Mouse (Mus musculus) neural tube, embryonic 15.5 days (tissue): ENCODE measurements around the gene Olfr750. TPM values are rescaled to one million over a fixed set of nuclear protein-coding genes. Genes with fewer than 3 reads are reported as not detected.

Source experiments
- ATAC-seq: fragments of 200-750 bp; cut with Nextera tagmentation; 2 replicates; pipeline ENCODE4 v1.8.0; 2017; ENCODE audit warnings: mild to moderate bottlenecking, moderate TSS enrichment, moderate library complexity; ENCODE audit not compliant: low FRiP score
- H3K27ac ChIP-seq: fragments of 300-500 bp; sonication (generic); replicated peaks from 2 replicates; pipeline ENCODE4 v1.5.1; 2015; ENCODE audit warnings: mild to moderate bottlenecking, inconsistent platforms
- H3K27me3 ChIP-seq: fragments of 300-500 bp; sonication (generic); replicated peaks from 2 replicates; pipeline ENCODE4 v1.6.1; 2015; ENCODE audit warnings: inconsistent platforms
- H3K36me3 ChIP-seq: fragments of 300-500 bp; sonication (generic); 2 replicates; pipeline ENCODE4 v1.6.1; 2015; ENCODE audit warnings: inconsistent platforms
- H3K4me1 ChIP-seq: fragments of 300-500 bp; sonication (generic); 2 replicates; pipeline ENCODE4 v1.6.1; 2015; ENCODE audit warnings: inconsistent platforms
- H3K4me2 ChIP-seq: fragments of 300-500 bp; sonication (generic); 2 replicates; pipeline ENCODE4 v1.6.1; 2015; ENCODE audit warnings: inconsistent platforms, mild to moderate bottlenecking, moderate library complexity
- H3K4me3 ChIP-seq: fragments of 300-500 bp; sonication (generic); replicated peaks from 2 replicates; pipeline ENCODE4 v1.5.1; 2015; ENCODE audit warnings: mild to moderate bottlenecking, inconsistent platforms
- H3K9ac ChIP-seq: fragments of 300-500 bp; sonication (generic); replicated peaks from 2 replicates; pipeline ENCODE4 v1.6.1; 2015; ENCODE audit warnings: mild to moderate bottlenecking, inconsistent platforms
- H3K9me3 ChIP-seq: fragments of 300-500 bp; sonication (generic); replicated peaks from 2 replicates; pipeline ENCODE4 v1.6.1; 2016; ENCODE audit warnings: inconsistent platforms
- WGBS: fragments of 180-500 bp; shearing (Covaris S2); methylation state at CpG from one replicate; pipeline ENCODE4 v1.1.7; 2015; ENCODE audit warnings: mixed read lengths; 5-methylcytosine and 5-hydroxymethylcytosine counted together
- polyA plus RNA-seq: library from polyadenylated mRNA; unstranded; fragments of >200 nt; fragmentation: Nextera tagmentation; extraction: Ambion mirVana; gene quantifications from 2 replicates; pipeline ENCODE4 v1.2.1, GENCODE M21; 2015

Gene Olfr750
- polyA plus RNA-seq, 1 experiment from 2014 or later = not detected

DNA sequence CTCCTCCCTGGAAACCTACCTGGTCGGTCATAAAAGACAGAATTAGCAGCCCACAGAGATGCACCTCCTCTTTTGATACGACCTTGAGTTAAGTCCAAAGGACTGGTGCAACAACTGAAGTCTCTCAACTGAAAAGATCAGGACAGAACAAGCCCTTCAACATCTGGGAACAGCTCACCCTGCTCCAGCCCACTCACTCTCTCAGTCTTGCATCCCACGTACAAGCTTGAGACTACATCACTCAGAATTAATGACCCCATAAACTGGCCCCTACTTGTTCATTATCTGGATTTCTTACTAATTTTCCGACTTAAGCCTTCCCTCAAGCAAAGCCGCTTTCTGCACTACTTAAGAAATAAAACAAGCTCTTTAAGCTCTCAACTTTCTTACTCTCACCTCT, 21.1 kb downstream of the Olfr750 start:
- WGBS = 57% methylated on average over 5 of the region's 5 CpGs
- no peak for ATAC-seq
- Histone ChIP-seq H3K9me3 (no peaks in the 10 kb centered on the region), H3K4me3 (no peak overlapping the region), H3K9ac (no peak overlapping the region), H3K27me3 (no peaks in the 10 kb centered on the region), H3K27ac (no peak overlapping the region), H3K4me1 (0 out of 2 replicates have a peak, but pooled peaks cover 3% of the 10 kb centered on the region), H3K4me2 (no peak overlapping the region), H3K36me3 (no peaks in the 10 kb centered on the region)

DNA sequence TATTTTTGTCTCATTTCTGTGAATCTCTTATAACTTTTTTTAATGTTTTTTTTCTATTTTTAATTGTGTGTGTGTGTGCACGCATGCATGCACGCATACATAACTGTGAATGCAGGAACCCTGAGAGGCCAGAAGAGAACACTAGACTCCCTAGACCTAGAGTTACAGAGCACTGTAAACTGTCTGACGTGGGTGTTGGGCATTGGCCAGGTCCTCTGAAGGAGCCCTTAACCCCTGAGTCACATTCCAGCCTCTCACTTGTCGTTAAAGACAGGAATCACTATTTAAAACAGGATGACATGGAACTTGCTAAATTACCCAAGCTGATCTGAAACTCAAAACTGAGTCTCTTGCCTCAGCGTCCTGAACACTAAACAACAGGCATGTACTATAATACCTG, 22.3 kb downstream of the Olfr750 start:
- 72% methylated on average over 5 of the region's 5 CpGs for WGBS
- H3K36me3 ChIP-seq = no peaks in the 10 kb centered on the region
- H3K4me2 ChIP-seq = no peak overlapping the region
- ATAC-seq = no peak
- H3K27me3 ChIP-seq = no peaks in the 10 kb centered on the region
- 0 out of 2 replicates have a peak, but pooled peaks cover 3% of the 10 kb centered on the region for H3K4me1 ChIP-seq
- H3K9me3 ChIP-seq = no peaks in the 10 kb centered on the region
- no peak overlapping the region for H3K4me3 ChIP-seq
- H3K9ac ChIP-seq = no peak overlapping the region
- no peak overlapping the region for H3K27ac ChIP-seq

DNA sequence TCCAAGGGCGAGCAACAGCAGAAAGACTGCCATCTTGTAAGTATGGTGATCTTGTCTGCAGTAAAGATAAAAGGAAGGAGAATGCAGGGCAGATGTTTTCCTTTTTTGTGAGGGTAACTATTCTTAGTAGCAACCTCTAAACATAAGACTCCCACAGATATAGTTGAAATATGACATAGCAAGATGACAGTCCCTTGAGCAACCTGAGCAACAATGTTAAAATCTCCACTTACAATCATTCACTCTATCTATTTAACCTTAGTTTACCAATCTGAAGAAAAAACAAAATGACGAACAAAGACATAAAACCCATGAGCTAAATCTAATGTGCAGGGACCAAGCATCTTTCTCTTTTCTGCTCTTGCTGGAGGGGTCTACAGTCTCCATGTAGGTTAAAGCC, 24.2 kb downstream of the Olfr750 start, which contains the start of gene Rnase11:
Gene Rnase11 (minus strand): TSS at position 101 of the 400 bp plus-strand sequence.
- H3K27me3 ChIP-seq = no peaks in the 10 kb centered on the region
- WGBS = 88% methylated on average over 2 of the region's 2 CpGs
- no peak for ATAC-seq
- 0 out of 2 replicates have a peak, but pooled peaks cover 3% of the 10 kb centered on the region for H3K4me1 ChIP-seq
- no peak within 1 kb of the TSS for H3K4me3 ChIP-seq
- H3K36me3 ChIP-seq = no peaks in the 10 kb centered on the region
- H3K9ac ChIP-seq = no peak within 1 kb of the TSS
- no peak within 1 kb of the TSS for H3K4me2 ChIP-seq
- no peaks in the 10 kb centered on the region for H3K9me3 ChIP-seq
- no peak within 1 kb of the TSS for H3K27ac ChIP-seq

DNA sequence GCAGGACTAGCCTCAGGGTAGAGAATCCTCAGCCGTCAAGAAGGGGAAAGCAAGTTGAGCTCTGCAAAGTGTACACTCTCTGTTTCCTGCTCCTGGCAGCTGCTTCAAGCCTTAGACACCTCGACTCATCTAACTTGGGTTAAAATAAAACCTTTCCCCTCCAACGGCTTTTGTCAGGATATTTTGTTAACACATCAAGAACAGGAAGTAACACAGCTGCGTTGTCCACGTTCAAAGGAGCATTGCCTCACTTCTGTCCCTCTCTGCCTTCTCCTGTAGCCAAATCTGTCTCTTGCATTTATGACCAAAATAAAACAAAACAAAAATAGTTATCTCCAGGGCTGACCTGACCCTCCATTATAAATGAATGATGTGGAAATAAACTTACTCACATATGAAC, 26.4 kb downstream of the Olfr750 start:
- Histone ChIP-seq H3K9me3 (no peaks in the 10 kb centered on the region), H3K4me2 (no peak overlapping the region), H3K9ac (no peak overlapping the region), H3K36me3 (no peaks in the 10 kb centered on the region), H3K27ac (no peak overlapping the region), H3K4me3 (no peak overlapping the region), H3K27me3 (no peaks in the 10 kb centered on the region), H3K4me1 (no peaks in the 10 kb centered on the region)
- 72% methylated on average over 5 of the region's 5 CpGs for WGBS
- ATAC-seq = no peak

DNA sequence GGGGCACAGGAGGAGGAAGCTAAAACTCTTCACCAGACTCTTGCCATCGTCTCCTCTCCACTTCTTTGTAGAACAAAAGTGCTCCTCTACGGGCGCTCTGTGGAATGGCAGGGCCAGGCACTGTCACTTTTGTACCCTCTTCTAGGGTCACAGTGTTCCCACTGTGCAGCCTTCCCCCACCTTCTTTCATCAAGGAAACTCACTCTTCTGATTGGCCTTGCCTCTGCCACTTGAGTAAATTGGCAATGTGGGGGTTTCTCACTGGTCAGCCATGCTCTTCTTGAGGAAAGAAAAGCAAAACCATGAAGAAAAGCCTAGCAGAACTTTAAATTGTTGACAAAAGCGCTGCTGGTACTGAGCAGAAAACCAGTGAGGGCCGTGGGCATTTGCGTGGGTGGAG, 32.5 kb downstream of the Olfr750 start, which contains the start of gene Rnase9:
Gene Rnase9 (minus strand): TSS at position 101 of the 400 bp plus-strand sequence.
- Histone ChIP-seq H3K9me3 (no peaks in the 10 kb centered on the region), H3K36me3 (no peaks in the 10 kb centered on the region), H3K27me3 (no peaks in the 10 kb centered on the region), H3K27ac (no peak within 1 kb of the TSS), H3K9ac (no peak within 1 kb of the TSS), H3K4me1 (no peaks in the 10 kb centered on the region), H3K4me3 (no peak within 1 kb of the TSS), H3K4me2 (no peak within 1 kb of the TSS)
- WGBS = 70% methylated on average over 6 of the region's 6 CpGs
- ATAC-seq = no peak

DNA sequence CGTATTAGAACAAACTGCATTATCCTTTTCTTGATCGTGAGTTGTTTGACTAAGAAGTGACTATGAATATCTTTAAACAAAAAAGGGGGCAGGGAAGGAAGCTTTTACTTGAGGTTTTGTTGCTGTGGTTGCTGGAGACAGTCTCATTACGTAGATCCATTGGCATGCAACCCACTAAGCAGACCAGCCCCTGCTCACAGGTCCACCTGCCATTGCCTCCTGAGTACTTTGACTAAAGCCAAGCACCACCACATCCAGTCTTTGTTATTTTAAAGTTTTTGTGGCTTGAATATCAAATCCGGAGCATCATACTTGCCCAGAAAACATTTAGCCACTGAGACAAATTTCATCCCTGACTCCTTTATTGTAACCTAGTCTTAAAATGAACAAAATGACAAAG, 38.0 kb downstream of the Olfr750 start:
- no peak overlapping the region for H3K4me2 ChIP-seq
- no peak overlapping the region for H3K9ac ChIP-seq
- no peak overlapping the region for H3K27ac ChIP-seq
- H3K9me3 ChIP-seq = no peaks in the 10 kb centered on the region
- ATAC-seq = no peak
- no peaks in the 10 kb centered on the region for H3K27me3 ChIP-seq
- no peak overlapping the region for H3K4me3 ChIP-seq
- H3K4me1 ChIP-seq = no peaks in the 10 kb centered on the region
- WGBS = 82% methylated on average over 4 of the region's 4 CpGs
- H3K36me3 ChIP-seq = no peaks in the 10 kb centered on the region

DNA sequence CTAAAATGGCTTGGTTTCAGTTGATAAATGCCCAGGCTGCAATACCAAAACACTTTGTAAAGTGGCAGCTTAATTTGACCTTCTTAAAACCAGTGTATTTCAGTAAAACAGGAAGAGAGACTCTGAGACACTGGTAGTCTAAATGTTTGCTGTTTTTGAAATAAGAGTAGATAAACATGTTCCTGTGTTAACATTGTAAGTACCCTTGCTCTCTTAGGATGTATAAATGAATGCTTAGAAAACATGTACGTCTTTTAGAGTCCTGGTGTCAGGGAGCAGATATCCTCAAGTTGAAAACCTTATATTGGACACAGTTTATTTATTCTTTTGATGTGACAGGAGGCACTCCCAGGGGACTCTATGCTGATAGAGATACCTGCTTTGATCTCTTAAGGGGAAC, 39.0 kb downstream of the Olfr750 start:
- no peak for ATAC-seq
- Histone ChIP-seq H3K9me3 (no peaks in the 10 kb centered on the region), H3K4me1 (no peaks in the 10 kb centered on the region), H3K36me3 (no peaks in the 10 kb centered on the region), H3K4me2 (no peak overlapping the region), H3K27me3 (no peaks in the 10 kb centered on the region), H3K27ac (no peak overlapping the region), H3K4me3 (no peak overlapping the region), H3K9ac (no peak overlapping the region)
- WGBS = 37% methylated on average over 1 of the region's 1 CpGs

DNA sequence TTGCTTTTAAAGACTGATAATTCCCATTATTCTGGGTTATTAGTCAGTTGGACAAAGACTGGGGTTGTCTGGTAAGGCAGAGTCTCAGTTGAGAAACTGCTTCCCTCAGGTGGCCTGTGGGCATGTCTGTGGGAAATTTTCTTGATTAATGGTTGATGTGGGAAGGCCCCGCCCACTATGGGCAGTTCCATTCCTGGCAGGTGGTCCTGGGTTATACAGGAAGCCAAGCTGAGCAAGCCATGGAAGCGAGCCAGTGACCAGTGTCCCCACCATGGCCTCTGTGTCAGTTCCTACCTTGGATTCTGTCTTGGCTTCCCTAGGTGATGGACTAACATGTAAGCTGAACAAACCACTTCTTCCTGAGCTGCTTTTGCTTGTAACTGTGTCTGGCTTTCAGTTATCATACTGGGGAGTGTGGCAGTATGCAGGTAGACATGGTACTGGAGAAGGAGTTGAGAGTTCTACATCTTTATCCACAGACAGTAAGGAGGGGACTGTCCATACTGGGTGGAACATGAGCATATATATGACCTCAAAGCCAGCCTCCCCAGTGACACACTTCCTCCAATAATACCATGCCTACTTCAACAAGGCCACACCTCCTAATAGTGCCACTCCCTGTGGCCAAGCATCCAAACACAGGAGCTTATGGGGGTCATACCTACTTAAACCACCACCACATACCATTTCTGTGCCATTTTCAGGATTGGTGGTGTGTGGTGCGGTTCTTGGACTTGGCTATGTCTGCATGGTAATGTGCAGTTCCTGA, 46.7 kb downstream of the Olfr750 start:
- no peaks in the 10 kb centered on the region for H3K36me3 ChIP-seq
- no peak overlapping the region for H3K4me2 ChIP-seq
- WGBS = 58% methylated on average over 3 of the region's 3 CpGs
- no peak overlapping the region for H3K27ac ChIP-seq
- H3K9me3 ChIP-seq = no peaks in the 10 kb centered on the region
- H3K4me1 ChIP-seq = no peaks in the 10 kb centered on the region
- no peak for ATAC-seq
- H3K27me3 ChIP-seq = no peaks in the 10 kb centered on the region
- no peak overlapping the region for H3K4me3 ChIP-seq
- no peak overlapping the region for H3K9ac ChIP-seq

DNA sequence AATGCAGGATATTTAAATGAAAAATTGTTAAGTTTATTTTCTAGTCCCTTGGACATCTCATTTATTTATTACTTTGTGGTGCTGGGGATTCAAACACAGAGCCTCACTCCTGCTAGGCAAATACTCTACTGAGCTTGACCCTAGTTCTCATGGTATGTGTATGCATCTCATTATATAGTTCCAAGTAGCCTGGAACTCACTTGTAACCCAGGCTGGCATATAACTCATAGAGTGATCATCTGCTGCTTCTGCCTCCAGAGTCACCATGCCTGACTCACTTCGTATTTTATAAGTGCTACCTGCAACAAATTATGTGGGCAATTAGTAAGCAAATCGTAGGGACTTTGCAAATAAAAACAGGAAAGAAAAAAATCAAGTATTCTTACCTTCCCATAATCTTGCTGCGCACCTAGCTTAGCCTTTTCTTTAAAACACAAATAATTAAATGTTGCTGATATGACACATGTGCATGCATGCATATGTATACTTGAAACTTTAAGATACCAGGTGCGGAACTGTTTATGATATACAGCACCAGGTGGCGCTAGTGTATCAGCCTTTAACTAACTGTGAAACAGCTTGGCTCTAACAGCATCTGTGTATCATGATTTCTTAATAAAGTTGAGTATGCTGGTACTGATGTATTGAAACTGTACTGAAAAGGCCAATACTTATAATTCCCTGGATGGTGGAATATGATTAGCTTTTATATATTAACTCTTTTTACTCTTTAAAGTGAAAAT, 47.7 kb downstream of the Olfr750 start:
- no peak overlapping the region for H3K4me3 ChIP-seq
- no peaks in the 10 kb centered on the region for H3K9me3 ChIP-seq
- ATAC-seq = no peak
- no peaks in the 10 kb centered on the region for H3K36me3 ChIP-seq
- H3K4me1 ChIP-seq = no peaks in the 10 kb centered on the region
- H3K9ac ChIP-seq = no peak overlapping the region
- no peaks in the 10 kb centered on the region for H3K27me3 ChIP-seq
- H3K27ac ChIP-seq = no peak overlapping the region
- H3K4me2 ChIP-seq = no peak overlapping the region
- WGBS = 41% methylated on average over 5 of the region's 5 CpGs

DNA sequence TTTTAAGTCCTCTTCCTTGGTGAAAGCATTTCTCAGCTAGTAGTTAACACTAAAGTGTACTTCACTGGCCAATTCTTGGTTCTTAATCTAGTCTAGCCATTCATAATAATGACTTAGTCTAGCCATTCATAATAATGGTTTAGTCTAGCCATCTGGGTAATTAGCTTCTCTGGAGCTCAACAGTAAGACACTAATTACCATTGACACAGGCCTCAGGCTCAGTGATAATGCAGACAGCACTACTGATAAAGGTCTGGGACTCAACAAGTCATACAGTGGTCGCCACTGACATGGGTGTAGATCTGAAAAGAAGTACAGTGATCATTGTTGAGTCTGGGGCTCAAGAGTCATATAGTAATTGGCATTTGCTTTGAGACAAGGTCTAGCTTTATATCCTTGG, 49.4 kb downstream of the Olfr750 start:
- Histone ChIP-seq H3K27ac (no peak overlapping the region), H3K36me3 (no peaks in the 10 kb centered on the region), H3K27me3 (no peaks in the 10 kb centered on the region), H3K9ac (no peak overlapping the region), H3K4me1 (no peaks in the 10 kb centered on the region), H3K4me2 (no peak overlapping the region), H3K9me3 (no peaks in the 10 kb centered on the region), H3K4me3 (no peak overlapping the region)
- 93% methylated on average over 1 of the region's 1 CpGs for WGBS
- ATAC-seq = no peak

DNA sequence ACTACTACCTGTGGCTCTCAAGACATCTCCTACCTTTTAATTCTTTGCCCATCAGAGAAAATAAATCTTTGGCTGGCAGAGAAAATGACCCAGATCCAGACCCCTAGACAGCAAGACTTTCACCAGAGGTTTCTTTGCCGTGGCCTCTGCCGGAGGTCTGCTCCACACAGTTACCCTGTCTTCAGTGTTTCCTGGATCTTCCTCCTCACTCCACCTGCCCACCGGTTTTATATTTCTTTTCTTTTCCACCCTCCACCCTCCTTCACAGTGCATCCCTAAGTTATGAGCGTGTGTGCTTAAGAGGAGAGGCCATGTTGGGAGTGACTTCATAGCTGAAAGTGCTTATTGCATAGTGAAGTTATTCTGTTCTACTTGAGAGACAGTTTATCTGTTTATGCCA, 50.8 kb downstream of the Olfr750 start:
- Histone ChIP-seq H3K27me3 (no peaks in the 10 kb centered on the region), H3K4me2 (no peak overlapping the region), H3K4me3 (no peak overlapping the region), H3K9ac (no peak overlapping the region), H3K9me3 (no peaks in the 10 kb centered on the region), H3K27ac (no peak overlapping the region), H3K4me1 (no peaks in the 10 kb centered on the region), H3K36me3 (no peaks in the 10 kb centered on the region)
- ATAC-seq = no peak
- WGBS = 94% methylated on average over 4 of the region's 4 CpGs

DNA sequence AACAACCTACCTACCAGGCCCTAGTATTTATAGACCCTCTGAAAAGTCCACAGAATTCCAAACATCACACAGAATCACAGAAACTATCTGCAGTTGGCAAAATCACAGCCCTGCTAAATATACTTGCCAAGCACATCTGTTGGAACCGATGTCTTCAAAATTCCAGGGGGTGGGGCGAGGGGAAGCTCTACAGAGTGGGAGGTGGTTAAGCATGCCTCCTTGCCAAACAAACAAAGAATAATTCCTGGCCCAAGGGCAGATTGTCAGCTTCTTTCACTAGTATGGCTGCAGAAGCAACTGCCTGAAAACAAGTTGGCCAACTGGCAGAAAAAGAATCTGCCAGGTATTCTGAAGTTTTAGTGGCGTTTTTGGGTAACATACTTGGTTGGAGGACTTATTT, 57.0 kb downstream of the Olfr750 start:
- no peak for ATAC-seq

More for the DNA sequence above, 57.0 kb downstream of the Olfr750 start:
- Histone ChIP-seq H3K27me3 (no peaks in the 10 kb centered on the region), H3K4me2 (no peak overlapping the region), H3K9ac (no peak overlapping the region), H3K4me3 (no peak overlapping the region), H3K27ac (no peak overlapping the region), H3K4me1 (no peaks in the 10 kb centered on the region), H3K9me3 (no peaks in the 10 kb centered on the region), H3K36me3 (no peaks in the 10 kb centered on the region)
- 83% methylated on average over 3 of the region's 3 CpGs for WGBS
